Mouse (Mus musculus) limb, embryonic 14.5 days (tissue): Measurements from ENCODE around the gene BC048679. TPM values are rescaled to one million over a fixed set of nuclear protein-coding genes. Genes with fewer than 3 reads are reported as not detected.

Experiments
- ATAC-seq: fragments of 200-750 bp; cut with Nextera tagmentation; 2 replicates; pipeline ENCODE4 v1.8.0; 2017; ENCODE audit warnings: low read depth, moderate number of reproducible peaks, moderate TSS enrichment; ENCODE audit not compliant: low FRiP score
- DNase-seq: peaks from one replicate; pipeline ENCODE4 v3.0.0-alpha.2; 2015; ENCODE audit warnings: low spot score
- H3K27ac ChIP-seq: fragments of 300-500 bp; sonication (generic); replicated peaks from 2 replicates; pipeline ENCODE4 v1.5.1; 2014; ENCODE audit warnings: low read depth, mild to moderate bottlenecking, low read length, moderate library complexity, mixed read lengths
- H3K27me3 ChIP-seq: fragments of 300-500 bp; sonication (generic); 2 replicates; pipeline ENCODE4 v1.6.1; 2014; ENCODE audit warnings: low read length, mixed read lengths; ENCODE audit not compliant: control insufficient read depth, insufficient read depth
- H3K36me3 ChIP-seq: fragments of 300-500 bp; sonication (generic); 2 replicates; pipeline ENCODE4 v1.6.1; 2014; ENCODE audit warnings: mild to moderate bottlenecking, low read length, moderate library complexity, mixed read lengths; ENCODE audit not compliant: control insufficient read depth, insufficient read depth
- H3K4me1 ChIP-seq: fragments of 300-500 bp; sonication (generic); 2 replicates; pipeline ENCODE4 v1.6.1; 2014; ENCODE audit warnings: antibody characterized with exemption, low read length, mixed read lengths; ENCODE audit not compliant: control insufficient read depth, insufficient read depth
- H3K4me2 ChIP-seq: fragments of 300-500 bp; sonication (generic); replicated peaks from 2 replicates; pipeline ENCODE4 v1.6.1; 2014; ENCODE audit warnings: low read depth, mild to moderate bottlenecking, low read length, moderate library complexity; ENCODE audit not compliant: severe bottlenecking
- H3K4me3 ChIP-seq: fragments of 300-500 bp; sonication (generic); replicated peaks from 2 replicates; pipeline ENCODE4 v1.5.1; 2014; ENCODE audit warnings: low read length
- H3K9ac ChIP-seq: fragments of 300-500 bp; sonication (generic); 2 replicates; pipeline ENCODE4 v1.6.1; 2014; ENCODE audit warnings: mild to moderate bottlenecking, low read depth, low read length, moderate library complexity; ENCODE audit not compliant: severe bottlenecking
- H3K9me3 ChIP-seq: fragments of 300-500 bp; sonication (generic); 2 replicates; pipeline ENCODE4 v1.6.1; 2016; ENCODE audit warnings: low read length; ENCODE audit not compliant: control insufficient read depth
- POLR2A ChIP-seq: fragments of 200-500 bp; IDR thresholded peaks from 2 replicates; pipeline ENCODE4 v1.8.0; 2012; ENCODE audit warnings: inconsistent platforms, mild to moderate bottlenecking, moderate library complexity, borderline replicate concordance; ENCODE audit not compliant: insufficient read depth, insufficient read length; ENCODE audit errors: extremely low read depth
- WGBS: fragments of 180-500 bp; shearing (Covaris S2); extraction: QIAGEN DNeasy Blood & Tissue Kit; methylation state at CpG from one replicate; pipeline ENCODE4 v1.1.7; 2014; 5-methylcytosine and 5-hydroxymethylcytosine counted together
- polyA plus RNA-seq, 2 experiments: library from polyadenylated mRNA; depleted of rRNA in 1 of 2; stranded (reverse) in 1 of 2; unstranded in 1 of 2; fragments of >200 nt; fragmentation: Nextera tagmentation in 1 of 2; extraction: Ambion mirVana in 1 of 2; gene quantifications; 2 replicates each; pipeline versions ENCODE4 v1.2.1 to v1.2.3; 2012 to 2014

Gene BC048679
- polyA plus RNA-seq, 2 experiments: not detected

DNA sequence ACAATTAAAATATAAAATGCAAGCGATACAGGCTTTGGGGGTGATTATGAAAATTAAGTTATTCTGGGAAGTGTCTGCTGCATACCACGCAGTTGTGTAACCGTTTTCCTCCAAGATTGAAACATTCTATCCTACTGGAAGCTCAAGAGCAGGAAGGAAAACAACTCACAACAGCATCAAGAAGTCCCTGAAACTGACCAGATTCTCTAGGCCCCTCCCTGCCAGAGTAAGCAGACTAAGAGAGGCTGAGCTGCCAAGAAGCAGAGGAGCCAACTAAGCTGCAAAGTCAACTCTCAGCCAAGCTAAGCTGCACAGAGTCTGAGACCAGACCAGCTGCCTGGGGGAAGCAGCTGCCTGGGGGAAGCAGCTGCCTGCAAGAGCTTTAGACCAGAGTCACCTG lies 22.9 kb downstream of the BC048679 start:
- Histone ChIP-seq H3K4me1 (no peaks in the 10 kb centered on the region), H3K9ac (no peak overlapping the region), H3K27me3 (peaks cover 12% of the 10 kb centered on the region; the same call in 1 of the 2 replicates), H3K9me3 (no peaks in the 10 kb centered on the region), H3K36me3 (no peaks in the 10 kb centered on the region), H3K27ac (no peak overlapping the region), H3K4me3 (no peak overlapping the region), H3K4me2 (no peak overlapping the region)
- DNase-seq (no peak), ATAC-seq (no peak)
- no peak for TF ChIP-seq POLR2A
- WGBS: 82% methylated on average over 3 of the region's 3 CpGs

DNA sequence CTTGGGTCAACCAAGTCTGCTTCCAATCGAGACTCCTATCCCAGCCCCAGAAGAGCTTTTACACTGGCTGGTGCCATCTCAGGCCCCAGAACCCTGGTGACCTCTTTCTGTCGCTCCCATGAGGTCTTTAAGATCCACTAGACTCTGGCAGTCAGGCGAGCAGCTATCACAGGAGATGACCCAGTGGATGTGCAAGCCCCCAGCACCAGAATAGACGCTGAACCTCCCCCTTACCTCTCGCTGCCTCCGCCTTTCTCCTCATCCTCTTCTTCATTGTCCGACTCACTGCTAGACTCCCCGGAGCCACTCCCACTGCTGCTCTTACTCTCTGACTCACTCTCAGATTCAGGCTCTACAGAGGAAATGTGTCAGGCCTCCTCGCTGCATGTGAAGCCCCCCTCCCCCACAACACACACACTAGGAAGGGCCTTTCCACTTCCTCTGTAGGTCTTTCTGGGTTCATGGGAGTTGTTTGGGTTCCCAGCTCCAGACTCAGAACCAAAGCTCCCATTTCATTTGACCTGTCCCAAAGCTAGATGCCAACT lies 33.1 kb downstream of the BC048679 start:
- no peaks in the 10 kb centered on the region for H3K27me3 ChIP-seq
- H3K27ac ChIP-seq: no peak overlapping the region
- TF ChIP-seq POLR2A: no peak
- 71% methylated on average over 9 of the region's 9 CpGs for WGBS
- no peak overlapping the region for H3K4me3 ChIP-seq
- no peaks in the 10 kb centered on the region for H3K36me3 ChIP-seq
- H3K9me3 ChIP-seq: no peaks in the 10 kb centered on the region
- ATAC-seq: no peak
- no peak for DNase-seq
- H3K4me1 ChIP-seq: no peaks in the 10 kb centered on the region
- no peak overlapping the region for H3K9ac ChIP-seq
- no peak overlapping the region for H3K4me2 ChIP-seq

DNA sequence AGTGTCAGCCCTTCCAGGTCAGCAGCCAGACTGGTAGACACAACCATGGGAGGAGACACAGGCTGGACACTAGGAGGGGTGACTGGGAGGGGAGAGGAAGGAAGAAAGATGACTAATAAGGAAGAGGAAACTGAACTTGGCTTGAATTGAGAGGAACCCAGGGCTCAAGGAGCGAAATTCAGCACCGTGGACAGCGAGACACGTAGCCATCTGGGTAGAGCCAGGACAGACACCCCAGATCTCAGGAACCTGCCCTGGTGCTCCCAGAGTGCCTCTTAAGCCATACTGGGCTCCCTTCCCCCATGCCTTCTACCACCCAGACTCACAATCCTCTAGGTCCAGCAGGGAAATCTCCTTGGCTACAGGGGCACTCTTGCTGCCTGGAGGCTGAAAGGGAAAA lies 34.0 kb downstream of the BC048679 start:
- no peak overlapping the region for H3K9ac ChIP-seq
- no peaks in the 10 kb centered on the region for H3K36me3 ChIP-seq
- 8% methylated on average over 4 of the region's 4 CpGs for WGBS
- DNase-seq (peak; percentile 79), ATAC-seq (no peak)
- no peak overlapping the region for H3K4me2 ChIP-seq
- H3K9me3 ChIP-seq: no peaks in the 10 kb centered on the region
- no peak overlapping the region for H3K4me3 ChIP-seq
- no peak overlapping the region for H3K27ac ChIP-seq
- no peaks in the 10 kb centered on the region for H3K4me1 ChIP-seq
- TF ChIP-seq POLR2A: no peak
- no peaks in the 10 kb centered on the region for H3K27me3 ChIP-seq

DNA sequence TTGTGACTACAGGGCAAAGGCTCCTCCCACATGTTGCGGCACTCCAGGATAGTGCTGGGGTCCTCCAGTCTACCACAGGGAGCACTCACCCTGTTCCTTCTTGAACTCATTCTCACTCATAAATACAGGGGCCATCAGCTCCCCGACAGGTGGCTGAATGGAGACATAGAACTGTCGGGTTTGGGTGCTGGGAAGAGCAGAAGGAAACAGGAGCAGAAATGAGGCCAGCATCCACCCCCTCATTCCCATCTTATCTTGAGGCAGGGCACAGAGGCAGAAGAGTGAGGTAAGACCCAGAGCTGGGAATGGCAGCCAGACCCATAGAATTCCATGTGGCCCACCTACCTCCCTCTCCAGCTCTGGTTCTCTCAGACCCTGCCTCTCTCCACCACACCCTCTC lies 35.3 kb downstream of the BC048679 start:
- no peak for TF ChIP-seq POLR2A
- Histone ChIP-seq H3K4me3 (no peak overlapping the region), H3K27me3 (no peaks in the 10 kb centered on the region), H3K4me2 (no peak overlapping the region), H3K9ac (no peak overlapping the region), H3K4me1 (no peaks in the 10 kb centered on the region), H3K9me3 (no peaks in the 10 kb centered on the region), H3K36me3 (no peaks in the 10 kb centered on the region), H3K27ac (no peak overlapping the region)
- WGBS: 78% methylated on average over 3 of the region's 3 CpGs
- ATAC-seq (no peak), DNase-seq (no peak)

DNA sequence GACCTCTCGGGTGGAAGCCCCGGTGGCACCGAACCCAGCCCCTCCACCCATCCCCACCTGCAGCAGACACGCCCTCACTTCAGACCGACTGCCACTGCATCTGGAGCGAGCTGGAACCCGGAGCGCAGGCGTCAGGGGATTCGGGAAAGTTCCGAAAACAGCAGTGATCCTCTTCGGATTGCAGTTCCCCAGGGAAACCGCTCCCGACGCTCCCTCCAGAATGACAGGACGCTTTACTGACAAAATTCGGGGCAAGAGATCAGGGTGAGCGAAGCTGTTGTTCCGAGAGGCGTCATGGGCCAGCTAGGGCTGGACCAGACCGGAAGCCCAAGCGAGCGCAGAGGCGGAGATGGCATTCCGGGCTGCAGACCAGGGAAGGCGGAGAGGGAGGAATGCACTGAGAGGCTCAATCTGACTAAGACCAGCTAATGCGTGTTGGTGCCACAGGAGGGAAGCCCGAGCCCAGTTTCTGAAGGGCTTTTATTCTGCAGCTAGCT lies 42.9 kb downstream of the BC048679 start, which contains the start of gene Cpeb1:
Cpeb1 (minus strand) TSS at position 311 of the 497 bp plus-strand sequence.
- TF ChIP-seq POLR2A: no peak
- peak within 1 kb of the TSS; percentile 93 for H3K4me2 ChIP-seq
- peaks cover 65% of the 10 kb centered on the region for H3K27me3 ChIP-seq
- H3K36me3 ChIP-seq: no peaks in the 10 kb centered on the region
- H3K27ac ChIP-seq: no peak within 1 kb of the TSS
- H3K4me1 ChIP-seq: peaks cover 17% of the 10 kb centered on the region
- WGBS: under 1% methylated on average over 28 of the region's 28 CpGs
- DNase-seq (peak; percentile 40), ATAC-seq (no peak)
- peak within 1 kb of the TSS; percentile 36; the same call in 1 of the 2 replicates for H3K9ac ChIP-seq
- peak within 1 kb of the TSS; percentile 48 for H3K4me3 ChIP-seq
- H3K9me3 ChIP-seq: no peaks in the 10 kb centered on the region
